Mouse (Mus musculus) heart, adult 2 months (tissue): ENCODE data around the gene Napepld.
"Not testable (repeated sequence)": the region's sequence is repeated elsewhere in the genome, so short reads cannot be mapped to it uniquely, and the experiment has no call there.

ENCODE experiments used
- CTCF ChIP-seq: fragments of 200-600 bp; IDR thresholded peaks from 2 replicates; pipeline ENCODE4 v1.8.1; 2022; ENCODE audit warnings: antibody characterized with exemption, mild to moderate bottlenecking, moderate library complexity
- EP300 ChIP-seq: fragments of 200-500 bp; IDR thresholded peaks from 2 replicates; pipeline ENCODE4 v1.6.1; 2011; ENCODE audit warnings: low read depth, low read length, control low read depth; ENCODE audit not compliant: insufficient read depth
- POLR2A ChIP-seq: fragments of 200-500 bp; IDR thresholded peaks from 2 replicates; pipeline ENCODE4 v1.6.1; 2011; ENCODE audit warnings: mild to moderate bottlenecking, low read depth, low read length, control low read depth; ENCODE audit not compliant: insufficient read depth

- not testable (repeated sequence) for TF ChIP-seq CTCF, POLR2A, EP300
Observed at GRCm38 (mm10) chr5:21614299-21614698, 86.9 kb downstream of the Napepld start.
